Mouse (Mus musculus): ENCODE results near the gene Gpt2. TPM values are rescaled to one million over a fixed set of nuclear protein-coding genes. Genes with fewer than 3 reads are reported as not detected.

Gpt2 gene
- total RNA-seq (2023): 1.1 TPM

DNA sequence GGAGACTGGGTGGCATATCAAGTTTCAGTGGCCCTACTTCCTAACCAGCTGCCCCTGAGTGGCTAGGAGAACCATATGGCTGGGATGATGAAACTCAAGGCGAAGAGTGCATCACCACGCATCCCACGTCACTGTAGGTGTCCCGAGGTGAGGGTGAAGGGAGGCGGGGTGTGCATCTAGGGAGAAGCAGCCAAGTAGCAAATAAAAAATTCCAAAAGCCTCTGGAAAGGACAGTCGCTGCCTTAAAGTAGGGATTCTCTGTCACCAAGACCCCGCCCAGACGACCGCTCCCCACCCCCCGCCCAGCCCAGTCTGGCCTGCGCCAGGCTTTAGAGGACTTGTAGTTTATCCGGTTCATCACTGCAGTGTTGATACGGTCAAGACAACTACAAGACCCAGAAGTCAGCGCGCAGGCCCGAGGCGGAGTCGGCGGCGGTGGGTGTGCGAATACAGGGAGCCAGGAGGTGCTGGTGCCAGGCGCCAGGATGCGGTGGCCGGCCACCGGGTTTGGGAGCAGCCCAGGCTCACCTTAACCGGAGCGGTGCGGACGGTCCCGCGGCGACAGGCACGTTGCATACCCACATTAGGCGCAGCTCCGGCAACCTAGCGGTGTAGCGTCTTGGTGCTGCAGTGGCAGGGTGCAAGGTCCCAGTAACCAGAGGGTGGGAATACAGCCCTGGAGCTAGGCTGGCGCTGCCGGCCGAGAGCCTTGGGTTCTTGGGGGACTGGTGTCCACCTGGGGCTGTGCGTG is at the start of gene Gpt2:
Gpt2 (plus strand) TSS at position 452 of the 751 bp plus-strand sequence.

DNA sequence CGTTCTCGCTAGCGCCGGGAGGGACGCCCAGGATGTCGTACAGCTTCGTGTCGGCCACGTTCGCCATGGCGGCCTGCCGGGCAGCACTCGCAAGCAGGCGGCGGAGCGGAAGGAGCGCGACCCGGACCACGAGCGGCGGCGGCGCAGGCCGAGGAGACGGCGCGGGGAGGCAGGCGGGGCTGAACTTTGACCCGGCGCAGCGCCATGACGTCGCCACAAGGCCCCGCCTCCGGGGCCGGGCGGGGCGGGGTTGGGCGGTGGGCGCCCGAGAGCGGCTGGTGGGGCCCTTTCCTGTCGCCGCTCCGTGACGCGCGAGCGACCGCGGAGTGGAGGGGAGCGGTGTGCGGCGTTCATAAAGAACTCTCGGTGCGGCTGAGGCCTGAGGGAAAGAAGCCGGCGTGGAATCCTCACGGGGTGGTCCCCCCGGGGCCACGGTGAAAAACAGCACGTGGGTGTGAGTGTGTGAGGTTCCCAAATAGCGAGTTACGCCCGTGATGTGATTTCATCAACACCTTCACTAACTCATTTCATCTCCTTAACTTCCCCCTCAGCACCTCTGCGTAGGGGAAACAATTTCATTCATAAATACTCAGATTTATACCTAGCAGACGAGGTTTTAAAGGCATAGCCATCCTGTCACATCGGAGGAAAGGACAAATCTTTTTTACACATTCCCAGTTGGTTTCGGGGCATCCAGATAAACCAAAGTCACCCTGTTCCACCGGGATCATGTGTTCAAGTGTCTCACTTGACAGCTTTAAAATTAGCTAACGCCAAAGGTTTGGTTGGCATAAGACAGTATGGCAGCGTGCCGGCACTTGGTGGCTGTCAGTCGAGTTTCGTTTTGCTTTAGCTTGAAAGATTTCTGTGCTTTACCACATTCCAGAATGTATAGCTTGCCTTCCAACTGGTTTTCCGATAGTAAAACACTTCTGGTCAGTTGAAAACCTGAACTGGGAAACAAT is 63.1 kb downstream of the Gpt2 start, which contains the start of gene Dnaja2:
Dnaja2 (minus strand) TSS at position 164 of the 965 bp plus-strand sequence.

Other genes starting within 250 kb of the Gpt2 start
- 39.1 TPM for gene Orc6, start 192.9 kb upstream of the Gpt2 start, total RNA-seq (2023)
- 52.4 TPM for gene Vps35, start 192.8 kb upstream of the Gpt2 start, total RNA-seq (2023)
- not detected for gene Mylk3, start 106.2 kb upstream of the Gpt2 start, total RNA-seq (2023)
- 14.1 TPM for gene 4921524J17Rik, start 59.7 kb upstream of the Gpt2 start, total RNA-seq (2023)
- gene Dnaja2, start 62.8 kb downstream of the Gpt2 start, total RNA-seq (2023): 130 TPM
- gene Neto2, start 208.3 kb downstream of the Gpt2 start, total RNA-seq (2023): 3.2 TPM

Measured in CD8-positive naive resting alpha-beta T cell, adult 57 days (primary cell).